Comparison of ENCODE assay signal across 35 mouse cellular contexts in the genomic region with DNA sequence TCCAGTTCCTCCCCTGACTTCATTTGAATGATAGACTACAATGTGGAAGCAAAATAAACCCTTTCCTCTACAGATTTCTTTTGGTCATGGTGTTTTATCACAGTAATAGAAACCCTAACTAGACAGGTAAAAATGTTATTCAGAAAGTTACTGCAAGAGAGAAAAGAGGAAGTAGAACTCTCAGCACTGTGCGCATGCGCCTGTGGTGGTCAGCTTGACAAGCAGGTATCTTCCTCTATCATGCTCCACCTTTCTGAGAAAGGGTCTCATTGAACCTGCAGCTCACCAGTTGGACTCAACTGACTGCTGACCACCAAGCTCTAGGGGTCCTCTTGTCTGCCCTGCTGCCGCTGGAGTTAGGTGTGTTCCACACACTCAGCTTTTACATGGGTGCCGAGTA. TPM values are rescaled to one million over a fixed set of nuclear protein-coding genes. Genes with fewer than 3 reads are reported as not detected.
DNase-seq lines count a peak whose midpoint lies in the region; ATAC-seq and TF ChIP-seq lines count a peak whose summit lies in the region.
"Had no signal": no experiment of that assay in that cellular context is flagged by ENCODE, and none has a peak within 500 bp of the region (broad histone marks: within the 10 kb centered on the region; RNA-seq: fewer than 3 reads in every experiment).

No protein-coding gene starts in this region.

- H3K4me1 ChIP-seq in liver, embryonic 11.5 days (replicated peaks; ENCODE audit: control insufficient read depth, insufficient read depth, low read length) = no peaks in the 10 kb centered on the region
- no peaks in the 10 kb centered on the region; the same call in 1 of the 2 replicates for H3K4me1 ChIP-seq in heart, adult 2 months (ENCODE audit: control insufficient read depth, insufficient read depth, low read length)
- H3K4me1 ChIP-seq: forebrain, embryonic 13.5 days; hindbrain, embryonic 15.5 days; kidney, embryonic 15.5 days; limb, embryonic 12.5 days; liver, embryonic 13.5 days; neural tube, embryonic 13.5 days had no signal

- ATAC-seq in liver, embryonic 11.5 days (replicated peaks; ENCODE audit: low FRiP score) = no peak
- ATAC-seq in granulocyte monocyte progenitor cell, adult 5-6 weeks (replicated peaks; ENCODE audit: poor library complexity, severe bottlenecking) = peak; percentile 66
- ATAC-seq: activated CD4-positive, CD25-positive, alpha-beta regulatory T cell, adult 4 months; forebrain, embryonic 13.5 days had no signal

- no peak overlapping the region for H3K9ac ChIP-seq in liver, embryonic 11.5 days (ENCODE audit: low read depth, low read length)
- H3K9ac ChIP-seq in heart, adult 2 months (ENCODE audit: low read depth, low read length) = no peak overlapping the region
- H3K9ac ChIP-seq: forebrain, embryonic 13.5 days; heart, embryonic 12.5 days; hindbrain, embryonic 15.5 days; kidney, embryonic 15.5 days; limb, embryonic 12.5 days; liver, embryonic 13.5 days; neural tube, embryonic 13.5 days had no signal

- H3K27ac ChIP-seq in liver, embryonic 11.5 days (ENCODE audit: low read depth, low read length) = no peak overlapping the region
- H3K27ac ChIP-seq in heart, adult 2 months = no peak overlapping the region
- H3K27ac ChIP-seq: forebrain, embryonic 13.5 days; hindbrain, embryonic 15.5 days; kidney, embryonic 15.5 days; layer of hippocampus, adult 2 months; left cerebral cortex, adult 2 months; limb, embryonic 12.5 days; liver, embryonic 13.5 days; neural tube, embryonic 13.5 days; stomach, postnatal 0 days had no signal

- H3K79me2 ChIP-seq in heart, adult 2 months (replicated peaks; ENCODE audit: control insufficient read depth, insufficient read depth, low read length) = no peaks in the 10 kb centered on the region

- H3K9me3 ChIP-seq in liver, embryonic 11.5 days (ENCODE audit: control insufficient read depth, low read length) = no peaks in the 10 kb centered on the region
- H3K9me3 ChIP-seq: forebrain, embryonic 13.5 days; heart, embryonic 12.5 days; hindbrain, embryonic 15.5 days; kidney, embryonic 15.5 days; limb, embryonic 12.5 days; liver, embryonic 13.5 days; neural tube, embryonic 13.5 days had no signal

- peak; percentile 12 for DNase-seq in liver
- DNase-seq in liver, embryonic 11.5 days (ENCODE audit: low spot score) = no peak
- peak; percentile 13 for DNase-seq in spleen, adult 12 weeks (ENCODE audit: low spot score)
- DNase-seq in splenic B cell, adult 2 months (ENCODE audit: low read depth, low spot score) = peak; percentile 88
- DNase-seq in ovary, postnatal 14 days (ENCODE audit: low spot score) = no peak
- DNase-seq in lung, postnatal 25 days (ENCODE audit: low spot score) = no peak
- no peak for DNase-seq in heart, adult 2 months
- DNase-seq: adrenal gland, adult 2 months; cerebellum, adult 8-10 months; cerebellum, postnatal 25 days; gastrocnemius, postnatal 14 days; heart, adult 18-20 months; heart, postnatal 4 days; kidney, adult 18-20 months; kidney, postnatal 25 days; liver, embryonic 13.5 days; lung, adult 2 months; lung, postnatal 10 days; thymus, adult 18-20 months; thymus, postnatal 4 days had no signal

- no peak for TF ChIP-seq EP300 in heart, adult 2 months (IDR thresholded peaks at IDR 0.05; ENCODE audit: insufficient read depth, low read depth, low read length)

- peaks cover 15% of the 10 kb centered on the region for H3K36me3 ChIP-seq in liver, embryonic 11.5 days (ENCODE audit: control insufficient read depth, insufficient read depth, low read length)
- peaks cover 8% of the 10 kb centered on the region; the same call in 1 of the 2 replicates for H3K36me3 ChIP-seq in splenic B cell, adult 2 months (ENCODE audit: control insufficient read depth, insufficient read depth, low read length, poor library complexity, severe bottlenecking)
- H3K36me3 ChIP-seq in heart, adult 2 months (ENCODE audit: control insufficient read depth, insufficient read depth, low read length) = peaks cover 2% of the 10 kb centered on the region; the same call in 1 of the 2 replicates

- no peak overlapping the region for H3K4me2 ChIP-seq in liver, embryonic 11.5 days
- H3K4me2 ChIP-seq: forebrain, embryonic 13.5 days; heart, embryonic 12.5 days; hindbrain, embryonic 15.5 days; kidney, embryonic 15.5 days; limb, embryonic 12.5 days; liver, embryonic 13.5 days; midbrain, embryonic 11.5 days; neural tube, embryonic 13.5 days had no signal

- no peaks in the 10 kb centered on the region for H3K27me3 ChIP-seq in liver, embryonic 11.5 days (replicated peaks; ENCODE audit: control insufficient read depth, insufficient read depth, low read length)
- H3K27me3 ChIP-seq in splenic B cell, adult 2 months (ENCODE audit: control insufficient read depth, insufficient read depth, low read length, poor library complexity, severe bottlenecking) = no peaks in the 10 kb centered on the region
- H3K27me3 ChIP-seq in heart, adult 2 months (ENCODE audit: control insufficient read depth, insufficient read depth, low read length) = no peaks in the 10 kb centered on the region
- H3K27me3 ChIP-seq: forebrain, embryonic 13.5 days; heart, embryonic 12.5 days; hindbrain, embryonic 15.5 days; kidney, embryonic 15.5 days; limb, embryonic 12.5 days; liver, embryonic 13.5 days; neural tube, embryonic 13.5 days had no signal

- WGBS in liver, embryonic 11.5 days = 76% methylated on average over 4 of the region's 4 CpGs
- 85% methylated on average over 4 of the region's 4 CpGs for WGBS in heart, adult 2 months

- intact Hi-C loops in heart, adult 2 months (cut with DNase I) = no loop called here

- H3K4me3 ChIP-seq in liver, embryonic 11.5 days (ENCODE audit: low read depth, low read length) = no peak overlapping the region
- no peak overlapping the region for H3K4me3 ChIP-seq in heart, adult 2 months
- H3K4me3 ChIP-seq: forebrain, embryonic 13.5 days; heart, embryonic 12.5 days; hindbrain, embryonic 15.5 days; kidney, embryonic 15.5 days; layer of hippocampus, adult 2 months; left cerebral cortex, adult 2 months; limb, embryonic 12.5 days; liver, embryonic 13.5 days; neural tube, embryonic 13.5 days had no signal

- TF ChIP-seq CTCF in heart, adult 2 months (IDR thresholded peaks at IDR 0.05) = no peak

- TF ChIP-seq POLR2A in heart, adult 2 months (IDR thresholded peaks at IDR 0.05; ENCODE audit: insufficient read depth, low read depth, low read length) = no peak

RNA-seq across cellular contexts. Expression of gene Pdzd9, which starts 8.1 kb away (rescaled TPM):
- polyA plus RNA-seq in liver, embryonic 11.5 days (2014; fragmentation: Nextera tagmentation; extraction: Ambion mirVana) = 0.23 and 0.29 TPM in 2 replicates
- total RNA-seq in granulocyte monocyte progenitor cell, adult 5-6 weeks (2014; fragmentation: Nextera tagmentation) = not detected in 2 replicates
- total RNA-seq in granulocyte monocyte progenitor cell, adult 5-6 weeks (2017) = not detected in 2 replicates
- not detected for total RNA-seq in heart, adult 2 months (2021)
- not detected in 2 replicates for polyA plus RNA-seq in heart, adult 2 months (2012; rRNA removed)
- total RNA-seq: adrenal gland, adult 2 months; adrenal gland, postnatal 4 days; heart, adult 18-20 months; heart, postnatal 4 days; layer of hippocampus, adult 2 months; layer of hippocampus, postnatal 14 days; left cerebral cortex, adult 2 months; left cerebral cortex, postnatal 25 days had no signal
- polyA plus RNA-seq: adrenal gland, adult 2 months; lung, adult 2 months had no signal

RNA-seq across cellular contexts. Expression of gene Mosmo, which starts 15.3 kb away (rescaled TPM):
- 11.3 and 12.7 TPM in 2 replicates for polyA plus RNA-seq in liver, embryonic 11.5 days (2014; fragmentation: Nextera tagmentation; extraction: Ambion mirVana)
- 16.8 and 48.8 TPM in 2 replicates for total RNA-seq in granulocyte monocyte progenitor cell, adult 5-6 weeks (2014; fragmentation: Nextera tagmentation)
- 12.7 and 15.7 TPM in 2 replicates for total RNA-seq in granulocyte monocyte progenitor cell, adult 5-6 weeks (2017)
- 10 to 100 TPM; 27.8 to 29.6 TPM for total RNA-seq in heart, adult 2 months (2021)
- 27.5 and 32.0 TPM in 2 replicates for polyA plus RNA-seq in heart, adult 2 months (2012; rRNA removed)

RNA-seq across cellular contexts. Expression of gene Uqcrc2, which starts 27.1 kb away (rescaled TPM):
- polyA plus RNA-seq in liver, embryonic 11.5 days (2014; fragmentation: Nextera tagmentation; extraction: Ambion mirVana) = 232 and 235 TPM in 2 replicates
- total RNA-seq in granulocyte monocyte progenitor cell, adult 5-6 weeks (2014; fragmentation: Nextera tagmentation) = 156 and 193 TPM in 2 replicates
- 141 and 174 TPM in 2 replicates for total RNA-seq in granulocyte monocyte progenitor cell, adult 5-6 weeks (2017)
- total RNA-seq in heart, adult 2 months (2021) = 1,000 to 10,000 TPM; 1,049 to 1,165 TPM
- 476 and 1,108 TPM in 2 replicates for polyA plus RNA-seq in heart, adult 2 months (2012; rRNA removed)

Comparison
In these comparisons a context has a peak if more than half of its experiments do, and no peak if none do; other contexts are left out.
1. DNase-seq: peak in liver (single experiment), spleen, adult 12 weeks (single experiment) and splenic B cell, adult 2 months (single experiment); none in liver, embryonic 11.5 days (single experiment), ovary, postnatal 14 days (single experiment), lung, postnatal 25 days (single experiment) and heart, adult 2 months (0 of 2).
2. RNA of gene Uqcrc2, which starts 27.1 kb away (total RNA-seq): 1,049 to 1,165 TPM in heart, adult 2 months; 141 to 193 TPM in granulocyte monocyte progenitor cell, adult 5-6 weeks; every median in the first group is over 4 times any median in the second.